Comparison of ENCODE assay signal across 8 mouse cellular contexts in genomic region chr13:59770847-59771246, GRCm38 (mm10). TPM values are rescaled to one million over a fixed set of nuclear protein-coding genes. Genes with fewer than 3 reads are reported as not detected.
DNase-seq lines count a peak whose midpoint lies in the region; ATAC-seq and TF ChIP-seq lines count a peak whose summit lies in the region.

No protein-coding gene starts in this region.

- TF ChIP-seq CTCF in lung, adult 2 months (IDR thresholded peaks at IDR 0.05; ENCODE audit: insufficient read depth, low read length), result no peak
- TF ChIP-seq CTCF in bone marrow, adult 2 months (IDR thresholded peaks at IDR 0.05; ENCODE audit: control insufficient read depth, insufficient read depth, low read length), result no peak
- no peak for TF ChIP-seq CTCF in forebrain, postnatal 0 days (IDR thresholded peaks at IDR 0.05; ENCODE audit: low read depth)
- TF ChIP-seq CTCF in small intestine, adult 2 months (IDR thresholded peaks at IDR 0.05; ENCODE audit: extremely low read depth, insufficient read length, insufficient replicate concordance, low read depth, low read length), result no peak

- peaks cover 19% of the 10 kb centered on the region for H3K36me3 ChIP-seq in forebrain, postnatal 0 days (ENCODE audit: insufficient read depth)
- H3K36me3 ChIP-seq in liver, embryonic 11.5 days (ENCODE audit: control insufficient read depth, insufficient read depth, low read length), result peaks cover 9% of the 10 kb centered on the region; the same call in 1 of the 2 replicates
- peaks cover 24% of the 10 kb centered on the region for H3K36me3 ChIP-seq in small intestine, adult 2 months (ENCODE audit: control insufficient read depth, insufficient read depth, low read length)

- H3K27me3 ChIP-seq in forebrain, postnatal 0 days (ENCODE audit: insufficient read depth, low read length), result no peaks in the 10 kb centered on the region
- H3K27me3 ChIP-seq in liver, embryonic 11.5 days (replicated peaks; ENCODE audit: control insufficient read depth, insufficient read depth, low read length), result no peaks in the 10 kb centered on the region
- H3K27me3 ChIP-seq in small intestine, adult 2 months (ENCODE audit: control insufficient read depth, insufficient read depth, low read length), result no peaks in the 10 kb centered on the region

- H3K9ac ChIP-seq in forebrain, postnatal 0 days, result peak overlapping the region; percentile 70
- H3K9ac ChIP-seq in liver, embryonic 11.5 days (ENCODE audit: low read depth, low read length), result peak overlapping the region; percentile 93

- H3K9me3 ChIP-seq in forebrain, postnatal 0 days (ENCODE audit: low read length), result no peaks in the 10 kb centered on the region
- H3K9me3 ChIP-seq in liver, embryonic 11.5 days (ENCODE audit: control insufficient read depth, low read length), result no peaks in the 10 kb centered on the region

- ATAC-seq in forebrain, postnatal 0 days, result no peak
- 0 out of 2 replicates have a peak, but pooled peaks have one; percentile 17 for ATAC-seq in liver, embryonic 11.5 days (replicated peaks; ENCODE audit: low FRiP score)

- peak; percentile 14 for DNase-seq in lung, adult 2 months
- no peak for DNase-seq in lung, postnatal 25 days (ENCODE audit: low spot score)
- DNase-seq in forebrain, postnatal 0 days, result no peak
- DNase-seq in liver, embryonic 11.5 days (ENCODE audit: low spot score), result no peak
- DNase-seq in left cerebral cortex, adult 18-20 months (ENCODE audit: low spot score in 2 of 2), result no peak
- DNase-seq in left cerebral cortex, postnatal 4 days, result no peak

- 20% methylated on average over 9 of the region's 9 CpGs for WGBS in lung, adult 2 months
- WGBS in bone marrow, adult 2 months, result 10% methylated on average over 9 of the region's 9 CpGs
- 66% methylated on average over 9 of the region's 9 CpGs for WGBS in forebrain, postnatal 0 days
- 26% methylated on average over 9 of the region's 9 CpGs for WGBS in liver, embryonic 11.5 days
- 38% methylated on average over 9 of the region's 9 CpGs for WGBS in small intestine, adult 2 months

- no peak for TF ChIP-seq POLR2A in lung, adult 2 months (IDR thresholded peaks at IDR 0.05; ENCODE audit: borderline replicate concordance, extremely low read depth, low read depth, low read length)
- TF ChIP-seq POLR2A in bone marrow, adult 2 months (IDR thresholded peaks at IDR 0.05; ENCODE audit: borderline replicate concordance, control insufficient read depth, low read depth, low read length), result peak; percentile 32; the same call in 1 of the 2 replicates
- TF ChIP-seq POLR2A in small intestine, adult 2 months (IDR thresholded peaks at IDR 0.05; ENCODE audit: low read depth, low read length), result no peak

- peaks cover 20% of the 10 kb centered on the region for H3K4me1 ChIP-seq in lung, adult 2 months (ENCODE audit: control insufficient read depth, insufficient read depth, low read length)
- H3K4me1 ChIP-seq in bone marrow, adult 2 months (ENCODE audit: control insufficient read depth, insufficient read depth, low read length), result peaks cover 3% of the 10 kb centered on the region; the same call in 1 of the 2 replicates
- H3K4me1 ChIP-seq in forebrain, postnatal 0 days (ENCODE audit: insufficient read depth), result peaks cover 19% of the 10 kb centered on the region
- peaks cover 44% of the 10 kb centered on the region for H3K4me1 ChIP-seq in liver, embryonic 11.5 days (replicated peaks; ENCODE audit: control insufficient read depth, insufficient read depth, low read length)
- H3K4me1 ChIP-seq in small intestine, adult 2 months (ENCODE audit: control insufficient read depth, insufficient read depth, insufficient read length, low read length), result peaks cover 25% of the 10 kb centered on the region

- H3K4me3 ChIP-seq in lung, adult 2 months (replicated peaks; ENCODE audit: extremely low read depth, low read depth, low read length), result peak overlapping the region; percentile 18
- no peak overlapping the region for H3K4me3 ChIP-seq in bone marrow, adult 2 months (replicated peaks; ENCODE audit: control insufficient read depth, low read depth, low read length)
- peak overlapping the region; percentile 83 for H3K4me3 ChIP-seq in forebrain, postnatal 0 days (ENCODE audit: low read depth, low read length)
- peak overlapping the region; percentile 93 for H3K4me3 ChIP-seq in liver, embryonic 11.5 days (ENCODE audit: low read depth, low read length)
- H3K4me3 ChIP-seq in small intestine, adult 2 months (ENCODE audit: low read depth, low read length), result no peak overlapping the region

- peak overlapping the region; percentile 75 for H3K4me2 ChIP-seq in forebrain, postnatal 0 days (ENCODE audit: low read depth)
- H3K4me2 ChIP-seq in liver, embryonic 11.5 days, result peak overlapping the region; percentile 91

- intact Hi-C loops in left cerebral cortex, postnatal 4 days (cut with DNase I), result no loop called here

- H3K27ac ChIP-seq in bone marrow, adult 2 months (ENCODE audit: control insufficient read depth, insufficient read depth, low read depth, low read length, poor library complexity), result peak overlapping the region; percentile 81
- peak overlapping the region; percentile 91 for H3K27ac ChIP-seq in forebrain, postnatal 0 days (ENCODE audit: low read depth, low read length)
- peak overlapping the region; percentile 100 for H3K27ac ChIP-seq in liver, embryonic 11.5 days (ENCODE audit: low read depth, low read length)
- peak overlapping the region; percentile 74 for H3K27ac ChIP-seq in small intestine, adult 2 months (ENCODE audit: insufficient read depth, low read depth, low read length)

RNA-seq across cellular contexts. Expression of gene Isca1, which starts 1.2 kb away (rescaled TPM):
- 59.0 and 82.1 TPM in 2 replicates for polyA plus RNA-seq in lung, adult 2 months (2012; rRNA removed)
- 95.1 and 226 TPM in 2 replicates for polyA plus RNA-seq in bone marrow, adult 2 months (2011; ENCODE audit: insufficient read depth, insufficient read length, low replicate concordance, missing spikeins)
- total RNA-seq in forebrain, postnatal 0 days (2014; rRNA removed), result 77.2 and 87.8 TPM in 2 replicates
- 154 and 168 TPM in 2 replicates for polyA plus RNA-seq in forebrain, postnatal 0 days (2015; fragmentation: Nextera tagmentation; extraction: Ambion mirVana)
- 173 and 181 TPM in 2 replicates for polyA plus RNA-seq in liver, embryonic 11.5 days (2014; fragmentation: Nextera tagmentation; extraction: Ambion mirVana)
- polyA plus RNA-seq in small intestine, adult 2 months (2012; rRNA removed), result 28.8 and 40.1 TPM in 2 replicates
- total RNA-seq in left cerebral cortex, adult 18-20 months (2021), result 100 to 1,000 TPM; 155 to 161 TPM
- 10 to 100 TPM; 74.4 to 76.6 TPM for total RNA-seq in left cerebral cortex, postnatal 4 days (2021)

RNA-seq across cellular contexts. Expression of gene Gm49354, which starts 11.2 kb away (rescaled TPM):
- not detected in 2 replicates for polyA plus RNA-seq in lung, adult 2 months (2012; rRNA removed)
- 30.5 TPM in 1 of 2 replicates, not detected in the other for polyA plus RNA-seq in bone marrow, adult 2 months (2011; ENCODE audit: insufficient read depth, insufficient read length, low replicate concordance, missing spikeins)
- total RNA-seq in forebrain, postnatal 0 days (2014; rRNA removed), result not detected in 2 replicates
- polyA plus RNA-seq in forebrain, postnatal 0 days (2015; fragmentation: Nextera tagmentation; extraction: Ambion mirVana), result not detected in 2 replicates
- polyA plus RNA-seq in liver, embryonic 11.5 days (2014; fragmentation: Nextera tagmentation; extraction: Ambion mirVana), result not detected in 2 replicates
- not detected in 2 replicates for polyA plus RNA-seq in small intestine, adult 2 months (2012; rRNA removed)
- total RNA-seq in left cerebral cortex, adult 18-20 months (2021), result not detected
- total RNA-seq in left cerebral cortex, postnatal 4 days (2021), result not detected

RNA-seq across cellular contexts. Expression of gene 1700014D04Rik, which starts 24.3 kb away (rescaled TPM):
- 0.04 TPM in 1 of 2 replicates, not detected in the other for polyA plus RNA-seq in lung, adult 2 months (2012; rRNA removed)
- polyA plus RNA-seq in bone marrow, adult 2 months (2011; ENCODE audit: insufficient read depth, insufficient read length, low replicate concordance, missing spikeins), result not detected in 2 replicates
- 0.24 and 0.31 TPM in 2 replicates for total RNA-seq in forebrain, postnatal 0 days (2014; rRNA removed)
- 0.42 and 0.54 TPM in 2 replicates for polyA plus RNA-seq in forebrain, postnatal 0 days (2015; fragmentation: Nextera tagmentation; extraction: Ambion mirVana)
- not detected in 2 replicates for polyA plus RNA-seq in liver, embryonic 11.5 days (2014; fragmentation: Nextera tagmentation; extraction: Ambion mirVana)
- 0.04 TPM in 1 of 2 replicates, not detected in the other for polyA plus RNA-seq in small intestine, adult 2 months (2012; rRNA removed)
- total RNA-seq in left cerebral cortex, adult 18-20 months (2021), result 1 to 10 TPM; 1.6 to 2.7 TPM
- total RNA-seq in left cerebral cortex, postnatal 4 days (2021), result under 1 TPM; 0.18 to 0.42 TPM

RNA-seq across cellular contexts. Expression of gene Spata31d1d, which starts 39.3 kb away (rescaled TPM):
- polyA plus RNA-seq in lung, adult 2 months (2012; rRNA removed), result not detected in 2 replicates
- not detected in 2 replicates for polyA plus RNA-seq in bone marrow, adult 2 months (2011; ENCODE audit: insufficient read depth, insufficient read length, low replicate concordance, missing spikeins)
- not detected in 2 replicates for total RNA-seq in forebrain, postnatal 0 days (2014; rRNA removed)
- polyA plus RNA-seq in forebrain, postnatal 0 days (2015; fragmentation: Nextera tagmentation; extraction: Ambion mirVana), result not detected in 2 replicates
- not detected in 2 replicates for polyA plus RNA-seq in liver, embryonic 11.5 days (2014; fragmentation: Nextera tagmentation; extraction: Ambion mirVana)
- not detected in 2 replicates for polyA plus RNA-seq in small intestine, adult 2 months (2012; rRNA removed)
- total RNA-seq in left cerebral cortex, adult 18-20 months (2021), result not detected
- under 1 TPM in 1 of 2 experiments, not detected in 1; 0.08 TPM for total RNA-seq in left cerebral cortex, postnatal 4 days (2021)

RNA-seq across cellular contexts. Expression of gene Tut7, which starts 52.1 kb away (rescaled TPM):
- 20.1 and 24.5 TPM in 2 replicates for polyA plus RNA-seq in lung, adult 2 months (2012; rRNA removed)
- 236 and 243 TPM in 2 replicates for polyA plus RNA-seq in bone marrow, adult 2 months (2011; ENCODE audit: insufficient read depth, insufficient read length, low replicate concordance, missing spikeins)
- 42.3 and 51.2 TPM in 2 replicates for total RNA-seq in forebrain, postnatal 0 days (2014; rRNA removed)
- 26.8 and 36.8 TPM in 2 replicates for polyA plus RNA-seq in forebrain, postnatal 0 days (2015; fragmentation: Nextera tagmentation; extraction: Ambion mirVana)
- polyA plus RNA-seq in liver, embryonic 11.5 days (2014; fragmentation: Nextera tagmentation; extraction: Ambion mirVana), result 68.2 and 69.5 TPM in 2 replicates
- polyA plus RNA-seq in small intestine, adult 2 months (2012; rRNA removed), result 11.7 and 33.3 TPM in 2 replicates
- 10 to 100 TPM; 53.5 to 60.4 TPM for total RNA-seq in left cerebral cortex, adult 18-20 months (2021)
- total RNA-seq in left cerebral cortex, postnatal 4 days (2021), result 10 to 100 TPM; 66.2 to 70.8 TPM

Comparison
In these comparisons a context has a peak if more than half of its experiments do, and no peak if none do; other contexts are left out.
1. H3K4me3 ChIP-seq: peak in lung, adult 2 months (single experiment), forebrain, postnatal 0 days (single experiment) and liver, embryonic 11.5 days (single experiment); none in bone marrow, adult 2 months (single experiment) and small intestine, adult 2 months (single experiment).
2. Peak in every context shown above with its lines, with median percentiles within 50 percentile points of each other: H3K27ac ChIP-seq.